Mouse (Mus musculus): Measurements from ENCODE around the gene Zkscan3. TPM values are rescaled to one million over a fixed set of nuclear protein-coding genes. Genes with fewer than 3 reads are reported as not detected.

Gene Zkscan3
- polyA plus RNA-seq (2015; fragmentation: Nextera tagmentation; extraction: Ambion mirVana): 84.1 and 85.7 TPM in 2 replicates

- H3K36me3 ChIP-seq: peaks cover 14% of the 10 kb centered on the region
- H3K4me1 ChIP-seq: peaks cover 13% of the 10 kb centered on the region; the same call in 1 of the 2 replicates
- peak within 1 kb of the TSS; percentile 83 for H3K4me3 ChIP-seq
- ATAC-seq (ENCODE audit: insufficient number of reproducible peaks, low FRiP score, low TSS enrichment, low read depth): peak; percentile 90; the same call in 1 of the 2 replicates
- H3K9ac ChIP-seq: peak within 1 kb of the TSS; percentile 90
- H3K27me3 ChIP-seq: no peaks in the 10 kb centered on the region
- no peaks in the 10 kb centered on the region for H3K9me3 ChIP-seq
- peak within 1 kb of the TSS; percentile 77 for H3K27ac ChIP-seq
- H3K4me2 ChIP-seq: peak within 1 kb of the TSS; percentile 44
- under 1% methylated on average over 35 of the region's 35 CpGs for WGBS
Observed at GRCm38 (mm10) chr13:21402287-21402846, at the start of gene Zkscan3. Zkscan3 (minus strand) TSS chr13:21402755.

GRCm38 (mm10) chr13:21447856-21448614 is 45.5 kb upstream of the Zkscan3 start:
- H3K9me3 ChIP-seq: no peaks in the 10 kb centered on the region
- WGBS: 85% methylated on average over 16 of the region's 16 CpGs
- H3K4me1 ChIP-seq: peaks cover 7% of the 10 kb centered on the region
- H3K9ac ChIP-seq: no peak overlapping the region
- H3K4me3 ChIP-seq: no peak overlapping the region
- no peak for ATAC-seq (ENCODE audit: insufficient number of reproducible peaks, low FRiP score, low TSS enrichment, low read depth)
- H3K36me3 ChIP-seq: peaks cover 57% of the 10 kb centered on the region
- H3K27ac ChIP-seq: no peak overlapping the region
- no peaks in the 10 kb centered on the region for H3K27me3 ChIP-seq
- no peak overlapping the region for H3K4me2 ChIP-seq

GRCm38 (mm10) chr13:21446796-21447195 is 44.2 kb upstream of the Zkscan3 start:
- no peaks in the 10 kb centered on the region for H3K27me3 ChIP-seq
- H3K4me1 ChIP-seq: no peaks in the 10 kb centered on the region
- ATAC-seq (ENCODE audit: insufficient number of reproducible peaks, low FRiP score, low TSS enrichment, low read depth): no peak
- no peak overlapping the region for H3K27ac ChIP-seq
- peaks cover 61% of the 10 kb centered on the region for H3K36me3 ChIP-seq
- H3K4me2 ChIP-seq: no peak overlapping the region
- H3K4me3 ChIP-seq: no peak overlapping the region
- no peak overlapping the region for H3K9ac ChIP-seq
- 89% methylated on average over 9 of the region's 9 CpGs for WGBS
- no peaks in the 10 kb centered on the region for H3K9me3 ChIP-seq

- Histone ChIP-seq H3K9me3 (no peaks in the 10 kb centered on the region), H3K4me3 (peak overlapping the region; percentile 54), H3K36me3 (peaks cover 30% of the 10 kb centered on the region), H3K27ac (peak overlapping the region; percentile 80), H3K9ac (peak overlapping the region; percentile 45), H3K27me3 (no peaks in the 10 kb centered on the region), H3K4me2 (peak overlapping the region; percentile 77), H3K4me1 (peaks cover 7% of the 10 kb centered on the region)
- WGBS: 14% methylated on average over 10 of the region's 10 CpGs
- no peak for ATAC-seq (ENCODE audit: insufficient number of reproducible peaks, low FRiP score, low TSS enrichment, low read depth)
Observed at GRCm38 (mm10) chr13:21441207-21441572, 38.6 kb upstream of the Zkscan3 start.

GRCm38 (mm10) chr13:21440503-21441206 is 38.1 kb upstream of the Zkscan3 start, which contains the start of gene Pgbd1:
Pgbd1 (minus strand) TSS chr13:21441058.
- H3K9ac ChIP-seq: peak within 1 kb of the TSS; percentile 45
- peak within 1 kb of the TSS; percentile 54 for H3K4me3 ChIP-seq
- H3K36me3 ChIP-seq: peaks cover 27% of the 10 kb centered on the region
- H3K27me3 ChIP-seq: no peaks in the 10 kb centered on the region
- H3K4me1 ChIP-seq: peaks cover 7% of the 10 kb centered on the region
- peak within 1 kb of the TSS; percentile 80 for H3K27ac ChIP-seq
- no peaks in the 10 kb centered on the region for H3K9me3 ChIP-seq
- peak within 1 kb of the TSS; percentile 77 for H3K4me2 ChIP-seq
- ATAC-seq (ENCODE audit: insufficient number of reproducible peaks, low FRiP score, low TSS enrichment, low read depth): no peak
- WGBS: under 1% methylated on average over 32 of the region's 32 CpGs

- Histone ChIP-seq H3K9ac (no peak overlapping the region), H3K4me2 (no peak overlapping the region), H3K36me3 (no peaks in the 10 kb centered on the region), H3K27ac (no peak overlapping the region), H3K27me3 (no peaks in the 10 kb centered on the region), H3K9me3 (no peaks in the 10 kb centered on the region), H3K4me1 (peaks cover 7% of the 10 kb centered on the region), H3K4me3 (no peak overlapping the region)
- WGBS: 85% methylated on average over 4 of the region's 4 CpGs
- ATAC-seq (ENCODE audit: insufficient number of reproducible peaks, low FRiP score, low TSS enrichment, low read depth): no peak
Observed at GRCm38 (mm10) chr13:21435476-21435875, 32.9 kb upstream of the Zkscan3 start.

- Histone ChIP-seq H3K9me3 (no peaks in the 10 kb centered on the region), H3K36me3 (no peaks in the 10 kb centered on the region), H3K27ac (no peak overlapping the region), H3K4me3 (no peak overlapping the region), H3K4me1 (no peaks in the 10 kb centered on the region), H3K4me2 (no peak overlapping the region), H3K27me3 (no peaks in the 10 kb centered on the region), H3K9ac (no peak overlapping the region)
- ATAC-seq (ENCODE audit: insufficient number of reproducible peaks, low FRiP score, low TSS enrichment, low read depth): no peak
- WGBS: 93% methylated on average over 1 of the region's 1 CpGs
Observed at GRCm38 (mm10) chr13:21427631-21428030, 25.1 kb upstream of the Zkscan3 start.

GRCm38 (mm10) chr13:21423301-21423700 is 20.7 kb upstream of the Zkscan3 start:
- no peak overlapping the region for H3K4me3 ChIP-seq
- WGBS: 72% methylated on average over 5 of the region's 5 CpGs
- H3K9ac ChIP-seq: no peak overlapping the region
- H3K4me1 ChIP-seq: no peaks in the 10 kb centered on the region
- no peaks in the 10 kb centered on the region for H3K27me3 ChIP-seq
- H3K4me2 ChIP-seq: no peak overlapping the region
- no peak for ATAC-seq (ENCODE audit: insufficient number of reproducible peaks, low FRiP score, low TSS enrichment, low read depth)
- no peaks in the 10 kb centered on the region for H3K9me3 ChIP-seq
- no peaks in the 10 kb centered on the region for H3K36me3 ChIP-seq
- H3K27ac ChIP-seq: no peak overlapping the region

- ATAC-seq (ENCODE audit: insufficient number of reproducible peaks, low FRiP score, low TSS enrichment, low read depth): no peak
- H3K4me3 ChIP-seq: no peak overlapping the region
- H3K27me3 ChIP-seq: no peaks in the 10 kb centered on the region
- H3K27ac ChIP-seq: no peak overlapping the region
- no peaks in the 10 kb centered on the region for H3K9me3 ChIP-seq
- no peaks in the 10 kb centered on the region for H3K36me3 ChIP-seq
- no peaks in the 10 kb centered on the region for H3K4me1 ChIP-seq
- no peak overlapping the region for H3K9ac ChIP-seq
- 55% methylated on average over 6 of the region's 6 CpGs for WGBS
- no peak overlapping the region for H3K4me2 ChIP-seq
Observed at GRCm38 (mm10) chr13:21418865-21419264, 16.3 kb upstream of the Zkscan3 start.

GRCm38 (mm10) chr13:21417298-21418010 is 14.9 kb upstream of the Zkscan3 start:
- Histone ChIP-seq H3K27me3 (no peaks in the 10 kb centered on the region), H3K4me2 (no peak overlapping the region), H3K4me3 (no peak overlapping the region), H3K27ac (no peak overlapping the region), H3K4me1 (no peaks in the 10 kb centered on the region), H3K9me3 (no peaks in the 10 kb centered on the region), H3K9ac (no peak overlapping the region), H3K36me3 (no peaks in the 10 kb centered on the region)
- no peak for ATAC-seq (ENCODE audit: insufficient number of reproducible peaks, low FRiP score, low TSS enrichment, low read depth)
- WGBS: 71% methylated on average over 6 of the region's 6 CpGs

GRCm38 (mm10) chr13:21415750-21416149 is 13.2 kb upstream of the Zkscan3 start:
- H3K9ac ChIP-seq: no peak overlapping the region
- no peak overlapping the region for H3K4me2 ChIP-seq
- no peak overlapping the region for H3K27ac ChIP-seq
- no peak for ATAC-seq (ENCODE audit: insufficient number of reproducible peaks, low FRiP score, low TSS enrichment, low read depth)
- H3K4me3 ChIP-seq: no peak overlapping the region
- H3K9me3 ChIP-seq: no peaks in the 10 kb centered on the region
- H3K36me3 ChIP-seq: no peaks in the 10 kb centered on the region
- H3K4me1 ChIP-seq: no peaks in the 10 kb centered on the region
- WGBS: 69% methylated on average over 2 of the region's 2 CpGs
- no peaks in the 10 kb centered on the region for H3K27me3 ChIP-seq

All from limb, embryonic 15.5 days (tissue).